Mouse (Mus musculus): ENCODE results near the gene Kcne4.

The Kcne4 gene

DNA sequence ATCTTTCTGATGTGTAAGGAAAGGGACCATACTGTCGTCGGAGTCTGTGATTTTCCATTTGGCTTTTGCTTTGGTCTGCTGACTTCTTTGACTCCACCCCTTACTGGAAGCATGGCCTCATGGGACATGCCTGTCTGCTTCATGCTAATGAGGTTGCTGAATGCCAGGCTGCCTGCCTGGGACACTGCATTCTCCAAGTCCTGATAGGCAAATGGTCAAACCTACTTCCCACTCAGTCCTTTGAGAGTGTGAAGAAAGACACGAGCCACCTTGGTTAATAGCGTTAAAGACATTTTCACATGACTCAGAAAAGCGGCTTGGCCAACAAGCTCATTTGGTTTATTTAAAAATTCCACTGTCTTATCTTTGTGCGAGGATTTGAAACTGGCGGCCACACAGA lies 43.5 kb downstream of the Kcne4 start:
- no peak for DNase-seq (ENCODE audit: low read depth, low spot score)

DNA sequence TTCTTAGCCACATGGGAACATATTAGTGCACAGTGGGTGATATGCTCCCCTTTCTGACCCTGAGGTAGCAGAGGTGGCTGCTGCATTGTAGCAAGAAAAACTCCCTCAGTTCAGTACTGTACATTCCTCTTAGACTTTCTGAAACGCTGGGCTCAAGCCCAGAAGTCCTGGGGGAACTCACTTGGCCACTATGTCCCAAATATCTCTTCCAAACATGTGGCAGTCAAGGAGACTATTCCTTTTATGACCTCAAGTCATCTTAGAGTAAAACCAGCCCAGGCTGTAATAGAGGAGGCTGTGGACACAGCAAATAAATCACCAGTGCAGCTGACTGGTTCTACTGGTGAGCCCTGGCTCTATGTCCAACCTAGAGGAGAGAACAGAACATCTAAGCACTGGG lies 45.7 kb downstream of the Kcne4 start:
- DNase-seq (ENCODE audit: low read depth, low spot score), result no peak

DNA sequence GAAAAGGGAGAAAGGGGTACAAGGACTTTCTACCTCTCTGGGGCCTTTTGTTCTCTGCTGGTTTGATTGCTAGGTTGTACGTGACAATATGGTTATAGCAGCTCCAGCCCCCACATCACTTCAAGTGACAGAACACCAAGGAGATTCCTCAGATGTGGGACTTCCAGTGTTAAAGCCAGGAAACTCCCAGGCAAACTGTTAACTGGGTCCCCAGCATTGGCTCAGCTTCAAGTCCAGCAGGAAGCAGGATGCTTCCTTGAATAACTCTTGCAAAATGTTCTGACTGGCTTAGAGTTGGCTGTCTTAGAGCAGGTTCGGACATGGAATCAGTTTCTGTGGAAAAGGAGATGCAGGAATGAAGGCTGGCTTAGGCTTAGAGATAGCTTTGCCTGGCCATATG lies 47.3 kb downstream of the Kcne4 start:
- no peak for DNase-seq (ENCODE audit: low read depth, low spot score)

DNA sequence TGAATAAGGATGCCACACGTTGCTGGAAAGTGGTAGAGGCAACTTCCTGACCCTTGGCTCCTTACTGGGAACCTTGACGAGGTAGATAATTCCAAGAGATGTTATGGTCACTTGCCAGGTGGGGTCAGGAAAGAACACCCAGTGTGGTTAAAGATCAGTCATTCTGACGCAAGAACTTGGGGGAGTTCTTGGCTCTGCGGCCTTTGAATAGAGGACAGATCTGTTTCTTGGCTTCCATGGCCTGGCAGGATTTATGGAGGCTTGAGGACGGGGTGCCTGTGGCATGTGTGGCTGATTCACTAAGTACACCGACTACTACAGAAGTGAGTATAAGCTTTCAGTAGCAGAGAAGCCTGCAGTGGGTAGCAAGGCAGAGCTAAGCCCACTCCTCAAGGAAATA lies 47.8 kb downstream of the Kcne4 start:
- DNase-seq (ENCODE audit: low read depth, low spot score), result no peak

DNA sequence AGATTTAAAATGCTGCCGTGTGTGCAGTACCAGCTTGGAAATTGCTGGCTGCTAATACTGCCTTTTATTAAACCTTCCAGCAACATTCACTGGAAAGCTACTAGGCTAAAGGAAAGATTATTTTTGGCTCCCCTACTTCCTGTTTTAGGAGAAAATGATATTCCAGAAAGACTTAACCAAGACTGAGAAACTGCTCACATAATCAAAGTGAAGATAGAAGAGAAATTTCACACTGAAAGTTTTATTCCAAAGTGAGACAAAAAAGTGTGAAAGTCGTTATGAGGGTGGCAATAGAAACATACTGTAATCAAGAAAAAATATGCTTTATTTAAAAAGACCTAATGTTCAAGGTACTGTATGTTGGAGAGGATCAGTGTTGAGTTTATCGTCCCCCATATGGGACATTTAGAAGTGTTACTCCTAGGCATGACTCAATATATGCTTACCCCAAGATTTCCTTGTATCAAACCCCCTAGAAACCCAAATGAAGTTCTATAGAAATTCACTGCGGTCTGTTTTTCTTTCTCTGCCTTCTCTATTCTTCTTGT lies 48.3 kb downstream of the Kcne4 start:
- no peak for DNase-seq (ENCODE audit: low read depth, low spot score)

DNA sequence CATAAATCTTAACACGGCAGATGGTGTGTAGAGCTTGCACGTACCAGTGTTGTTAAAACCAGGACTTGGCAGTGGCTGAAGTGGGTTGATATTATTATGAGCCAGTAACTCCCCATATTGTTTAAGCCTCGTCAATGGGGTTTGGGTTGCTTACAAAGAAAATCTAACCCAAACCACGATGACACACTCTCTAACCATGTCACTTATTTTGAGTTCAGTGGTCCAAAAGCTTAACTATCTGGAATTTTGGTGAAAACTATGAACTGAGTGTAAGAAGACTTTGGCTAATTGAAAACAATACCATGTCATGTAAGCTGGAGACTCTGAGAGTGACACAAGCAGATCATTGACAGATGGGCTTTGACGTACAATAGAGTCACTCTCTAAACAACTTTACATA lies 49.4 kb downstream of the Kcne4 start:
- no peak for DNase-seq (ENCODE audit: low read depth, low spot score)

DNA sequence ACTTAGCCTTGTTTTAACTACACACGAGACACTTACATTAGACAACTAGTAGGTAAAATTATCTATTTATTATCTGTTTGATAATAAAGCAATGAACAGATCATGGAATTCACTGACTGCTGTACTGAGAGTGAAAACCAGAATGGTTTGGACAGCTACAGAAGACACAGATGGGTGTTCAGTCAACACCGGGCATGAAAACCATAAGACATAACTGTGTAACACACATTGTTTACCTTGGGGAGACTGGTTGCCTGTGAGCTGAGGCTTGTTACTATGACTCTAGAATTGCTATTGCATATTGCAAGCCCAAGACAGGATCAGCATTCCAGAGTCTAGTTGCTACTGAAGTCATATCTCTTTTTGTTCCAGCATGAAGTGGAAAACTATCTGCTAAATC lies 49.9 kb downstream of the Kcne4 start:
- no peak for DNase-seq (ENCODE audit: low read depth, low spot score)

All from CD4-positive, CD25-positive, alpha-beta regulatory T cell, adult 2 months (primary cell).